Mouse (Mus musculus) small intestine, adult 2 months (tissue): ENCODE data around the gene B4galt4. TPM values are rescaled to one million over a fixed set of nuclear protein-coding genes. Genes with fewer than 3 reads are reported as not detected.

Experiments used
- H3K27ac ChIP-seq: fragments of 200-500 bp; 2 replicates; pipeline ENCODE4 v1.5.1; 2012; ENCODE audit warnings: low read depth, low read length, control low read depth, inconsistent platforms; ENCODE audit not compliant: insufficient read depth
- H3K27me3 ChIP-seq: fragments of 200-500 bp; 2 replicates; pipeline ENCODE4 v1.6.1; 2012; ENCODE audit warnings: mild to moderate bottlenecking, moderate library complexity, low read length, inconsistent platforms; ENCODE audit not compliant: control insufficient read depth, insufficient read depth
- H3K36me3 ChIP-seq: fragments of 200-500 bp; 2 replicates; pipeline ENCODE4 v1.6.1; 2012; ENCODE audit warnings: mild to moderate bottlenecking, low read length, control low read depth, inconsistent platforms; ENCODE audit not compliant: control insufficient read depth, insufficient read depth
- H3K4me1 ChIP-seq: fragments of 200-500 bp; 2 replicates; pipeline ENCODE4 v1.6.1; 2012; ENCODE audit warnings: low read length, inconsistent platforms, mixed read lengths; ENCODE audit not compliant: control insufficient read depth, insufficient read depth, insufficient read length
- H3K4me3 ChIP-seq: fragments of 200-500 bp; 2 replicates; pipeline ENCODE4 v1.5.1; 2012; ENCODE audit warnings: low read depth, mild to moderate bottlenecking, control low read depth, inconsistent platforms, low read length, moderate library complexity
- CTCF ChIP-seq: fragments of 200-500 bp; IDR thresholded peaks from 2 replicates; pipeline ENCODE4 v1.5.1; 2012; ENCODE audit warnings: low read depth, mild to moderate bottlenecking, control low read depth, inconsistent platforms, low read length, moderate library complexity, mixed read lengths; ENCODE audit not compliant: insufficient replicate concordance, insufficient read length; ENCODE audit errors: extremely low read depth
- POLR2A ChIP-seq: fragments of 200-500 bp; IDR thresholded peaks from 2 replicates; pipeline ENCODE4 v1.6.1; 2012; ENCODE audit warnings: low read depth, mild to moderate bottlenecking, control low read depth, inconsistent platforms, low read length, moderate library complexity
- WGBS: fragments of 180-500 bp; shearing (Covaris S2); methylation state at CpG from one replicate; pipeline ENCODE4 v1.1.7; 2018; 5-methylcytosine and 5-hydroxymethylcytosine counted together
- polyA plus RNA-seq: library from polyadenylated mRNA; depleted of rRNA; stranded (reverse); fragments of >200 nt; gene quantifications from 2 replicates; pipeline ENCODE4 v1.2.3, GENCODE M21; 2012; rRNA removed

Gene B4galt4
- polyA plus RNA-seq: 5.1 and 8.7 TPM in 2 replicates

DNA sequence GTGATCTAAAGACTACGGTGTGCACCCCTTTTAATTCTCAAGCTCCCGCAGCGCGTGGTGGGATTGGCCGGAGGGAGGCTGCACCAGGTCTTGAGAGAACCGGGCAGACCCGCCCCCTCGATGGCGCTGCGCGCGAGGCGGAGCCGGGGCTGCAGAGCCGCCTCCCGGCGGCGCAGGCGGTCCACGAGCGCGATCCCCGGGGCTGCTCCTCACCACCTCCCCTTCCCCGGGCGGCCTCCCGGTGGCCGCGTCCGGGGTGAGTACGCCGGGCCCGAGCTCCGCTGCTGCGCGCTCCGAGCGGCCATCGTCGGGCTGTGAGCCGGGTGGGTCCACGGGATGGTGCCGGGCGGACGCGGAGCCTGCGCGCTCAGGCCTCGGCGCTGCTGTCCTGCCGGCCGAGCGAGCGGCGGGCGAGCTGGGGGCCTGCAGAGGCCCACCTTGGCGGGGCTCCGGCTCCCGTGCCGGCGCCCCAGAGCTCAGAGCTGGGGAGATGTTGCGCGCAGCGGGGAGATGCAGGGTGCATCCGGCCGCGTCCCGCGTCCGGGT is at the start of gene B4galt4:
Gene B4galt4 (plus strand): TSS at position 152 of the 546 bp plus-strand sequence.
- H3K36me3 ChIP-seq: no peaks in the 10 kb centered on the region
- H3K4me3 ChIP-seq: peak within 1 kb of the TSS; percentile 94
- peak within 1 kb of the TSS; percentile 73 for H3K27ac ChIP-seq
- TF ChIP-seq POLR2A: peak; percentile 75
- no peak for TF ChIP-seq CTCF
- no peaks in the 10 kb centered on the region for H3K27me3 ChIP-seq
- WGBS: under 1% methylated on average over 69 of the region's 69 CpGs
- H3K4me1 ChIP-seq: peaks cover 7% of the 10 kb centered on the region; the same call in 1 of the 2 replicates

DNA sequence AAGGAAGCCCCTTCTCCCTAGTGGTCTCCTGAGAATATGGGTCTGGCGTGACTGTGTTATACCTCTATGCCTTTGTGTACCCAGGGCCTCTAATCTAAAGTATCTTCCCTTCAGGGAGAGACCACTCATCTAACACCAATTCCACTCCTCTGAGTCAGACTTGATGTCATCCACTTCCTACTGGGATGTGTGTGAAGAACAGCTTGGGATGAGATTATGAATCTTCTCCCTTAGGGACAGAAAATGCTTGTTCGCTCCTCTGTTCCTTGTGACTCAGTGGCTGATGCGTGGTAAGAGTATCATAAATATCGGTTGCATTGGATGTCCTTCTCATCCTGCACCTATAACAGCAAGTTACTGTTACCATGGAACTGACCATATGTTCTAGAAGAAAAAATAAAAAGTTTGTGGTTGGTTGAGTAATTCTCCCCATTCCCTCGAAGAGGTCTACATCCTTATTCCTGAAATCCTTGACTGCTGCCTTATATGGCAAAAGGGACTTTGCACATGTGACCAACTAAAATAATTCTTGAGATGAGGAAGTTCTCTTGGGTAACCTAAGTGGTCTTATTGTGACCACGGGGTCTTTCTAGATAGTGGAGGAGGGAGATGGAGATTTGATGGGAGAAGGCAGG is 47.0 kb upstream of the B4galt4 start:
- H3K36me3 ChIP-seq: no peaks in the 10 kb centered on the region
- no peaks in the 10 kb centered on the region for H3K4me1 ChIP-seq
- no peaks in the 10 kb centered on the region for H3K27me3 ChIP-seq
- H3K27ac ChIP-seq: no peak overlapping the region
- 76% methylated on average over 6 of the region's 6 CpGs for WGBS
- no peak overlapping the region for H3K4me3 ChIP-seq
- TF ChIP-seq CTCF (no peak), POLR2A (no peak)

DNA sequence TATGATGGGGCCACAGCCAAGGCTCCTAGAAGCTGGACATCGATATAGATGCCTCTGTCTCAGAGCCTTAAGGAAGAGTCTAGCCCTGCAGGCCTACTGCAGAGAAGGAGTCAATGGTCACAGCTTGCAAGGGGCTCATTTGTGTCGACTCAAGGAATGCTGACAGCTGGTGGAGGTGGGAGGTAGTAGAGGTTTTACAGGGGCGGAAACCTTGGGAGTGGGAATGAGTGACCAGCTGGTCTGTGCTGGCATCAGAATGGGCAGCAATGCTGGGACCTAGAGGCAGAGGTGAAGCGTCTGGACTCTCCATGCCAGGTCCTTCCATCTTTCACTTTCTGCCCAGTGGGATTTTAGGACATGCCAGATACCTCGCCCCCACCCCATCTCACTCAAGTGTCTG is 46.5 kb upstream of the B4galt4 start:
- 82% methylated on average over 5 of the region's 5 CpGs for WGBS
- Histone ChIP-seq H3K36me3 (no peaks in the 10 kb centered on the region), H3K27me3 (no peaks in the 10 kb centered on the region), H3K4me3 (no peak overlapping the region), H3K27ac (no peak overlapping the region), H3K4me1 (no peaks in the 10 kb centered on the region)
- no peak for TF ChIP-seq POLR2A
- TF ChIP-seq CTCF: no peak

DNA sequence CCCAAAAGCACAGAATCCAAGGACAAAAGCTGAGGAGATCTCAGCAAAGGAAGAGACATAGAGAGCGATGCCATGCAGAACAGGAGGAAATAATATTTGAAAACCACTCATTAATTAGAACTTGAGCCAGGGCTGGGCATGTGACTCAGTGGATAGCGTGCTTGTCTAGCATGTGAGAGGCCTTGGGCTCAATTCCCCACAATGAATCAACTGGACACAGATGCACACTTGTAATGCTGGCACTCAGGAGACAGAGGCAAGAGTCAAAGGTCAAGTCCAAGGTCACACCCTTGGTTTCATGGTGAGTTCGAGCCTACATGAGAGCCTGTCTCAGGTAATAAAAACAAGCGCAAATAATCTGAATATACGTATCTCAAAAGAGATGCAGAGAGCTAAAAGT is 44.5 kb upstream of the B4galt4 start:
- H3K36me3 ChIP-seq: no peaks in the 10 kb centered on the region
- H3K27ac ChIP-seq: no peak overlapping the region
- H3K27me3 ChIP-seq: no peaks in the 10 kb centered on the region
- H3K4me1 ChIP-seq: no peaks in the 10 kb centered on the region
- no peak overlapping the region for H3K4me3 ChIP-seq
- WGBS: 91% methylated on average over 5 of the region's 5 CpGs
- no peak for TF ChIP-seq POLR2A
- no peak for TF ChIP-seq CTCF

DNA sequence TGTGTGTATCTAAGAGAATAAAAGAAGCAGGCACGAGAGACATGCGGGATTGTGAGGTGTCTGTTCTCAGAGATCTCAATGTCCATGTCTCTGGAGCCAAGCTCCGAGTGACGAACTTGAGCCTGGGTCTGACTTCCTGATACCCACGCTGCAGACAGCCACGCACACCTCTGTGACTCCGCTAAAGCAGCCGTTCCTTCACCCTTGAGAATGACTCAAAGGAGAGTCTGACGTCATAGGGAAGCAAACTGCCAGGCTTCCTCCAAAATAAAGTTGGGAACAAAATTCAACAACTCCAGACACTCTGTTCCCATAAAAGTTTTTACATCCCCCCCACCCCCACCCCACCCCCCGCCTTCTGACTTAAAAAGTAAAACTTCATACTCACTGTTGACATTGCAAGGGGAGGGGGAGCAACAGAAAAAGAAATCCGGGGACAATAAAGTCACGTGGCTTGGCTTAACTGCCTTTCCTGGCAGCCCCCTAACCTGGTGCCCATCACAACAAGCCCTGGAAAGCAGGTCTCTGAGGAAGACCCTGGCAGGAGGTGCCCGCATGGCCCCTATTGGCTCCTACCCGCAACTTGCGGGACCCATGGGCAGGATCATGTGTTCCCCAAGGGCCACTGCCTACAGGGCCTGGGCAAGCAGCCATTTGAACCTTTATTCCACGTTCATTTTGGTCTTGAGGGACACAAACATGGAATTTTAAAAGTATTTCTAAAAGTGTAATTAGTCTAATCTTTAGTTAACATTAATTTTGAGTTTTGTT is 41.5 kb upstream of the B4galt4 start:
- 63% methylated on average over 16 of the region's 16 CpGs for WGBS
- Histone ChIP-seq H3K4me3 (no peak overlapping the region), H3K27ac (no peak overlapping the region), H3K36me3 (no peaks in the 10 kb centered on the region), H3K27me3 (no peaks in the 10 kb centered on the region), H3K4me1 (no peaks in the 10 kb centered on the region)
- TF ChIP-seq CTCF (no peak), POLR2A (no peak)

GRCm38 (mm10) chr16:38701492-38702185 is 40.4 kb upstream of the B4galt4 start:
- peaks cover 4% of the 10 kb centered on the region for H3K4me1 ChIP-seq
- no peaks in the 10 kb centered on the region for H3K27me3 ChIP-seq
- no peak overlapping the region for H3K27ac ChIP-seq
- H3K4me3 ChIP-seq: no peak overlapping the region
- 62% methylated on average over 9 of the region's 9 CpGs for WGBS
- TF ChIP-seq CTCF: no peak
- no peak for TF ChIP-seq POLR2A
- no peaks in the 10 kb centered on the region for H3K36me3 ChIP-seq
